Mouse (Mus musculus) right cerebral cortex, postnatal 36 days (tissue): ENCODE results near the gene Aga.
"Not testable (repeated sequence)": the region's sequence is repeated elsewhere in the genome, so short reads cannot be mapped to it uniquely, and the experiment has no call there.

Source experiments
- DNase-seq, 2 experiments: peaks; one replicate each; pipeline ENCODE4 v3.0.0; 2022; ENCODE audit warnings: low spot score in 2 of 2, mixed read lengths in 1 of 2

The Aga gene

GRCm38 (mm10) chr8:53511551-53512127 lies at the start of gene Aga:
Gene Aga (plus strand): TSS chr8:53511727.
- peak; percentile 80 to 85 for DNase-seq

DNA sequence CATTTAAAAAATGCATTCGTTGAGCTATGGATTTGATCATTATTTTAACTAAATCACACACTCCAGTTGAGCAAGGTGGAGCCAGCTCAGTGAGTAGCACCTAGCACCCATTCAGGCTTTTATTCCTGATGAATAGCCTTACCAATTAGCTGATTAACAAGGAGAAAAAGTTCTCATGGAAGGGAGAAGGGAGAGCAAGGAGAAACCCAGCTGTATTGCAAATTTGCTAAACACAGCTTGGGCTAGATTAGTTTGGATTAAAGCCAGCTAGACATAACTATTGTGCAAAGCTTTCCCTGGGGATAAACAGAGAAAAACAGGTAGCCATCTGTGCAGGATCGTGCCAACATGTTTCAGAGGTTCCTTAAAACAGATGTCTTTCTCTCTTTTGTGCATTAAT lies 22.5 kb upstream of the Aga start:
- DNase-seq = no peak

- DNase-seq = no peak
Observed at GRCm38 (mm10) chr8:53496216-53496615, 15.3 kb upstream of the Aga start.

- no peak for DNase-seq
Observed at GRCm38 (mm10) chr8:53496885-53497326, 14.6 kb upstream of the Aga start.

- not testable (repeated sequence) for DNase-seq
Observed at GRCm38 (mm10) chr8:53538049-53538448, 26.5 kb downstream of the Aga start.

GRCm38 (mm10) chr8:53539585-53539984 lies 28.1 kb downstream of the Aga start:
- DNase-seq = no peak

DNA sequence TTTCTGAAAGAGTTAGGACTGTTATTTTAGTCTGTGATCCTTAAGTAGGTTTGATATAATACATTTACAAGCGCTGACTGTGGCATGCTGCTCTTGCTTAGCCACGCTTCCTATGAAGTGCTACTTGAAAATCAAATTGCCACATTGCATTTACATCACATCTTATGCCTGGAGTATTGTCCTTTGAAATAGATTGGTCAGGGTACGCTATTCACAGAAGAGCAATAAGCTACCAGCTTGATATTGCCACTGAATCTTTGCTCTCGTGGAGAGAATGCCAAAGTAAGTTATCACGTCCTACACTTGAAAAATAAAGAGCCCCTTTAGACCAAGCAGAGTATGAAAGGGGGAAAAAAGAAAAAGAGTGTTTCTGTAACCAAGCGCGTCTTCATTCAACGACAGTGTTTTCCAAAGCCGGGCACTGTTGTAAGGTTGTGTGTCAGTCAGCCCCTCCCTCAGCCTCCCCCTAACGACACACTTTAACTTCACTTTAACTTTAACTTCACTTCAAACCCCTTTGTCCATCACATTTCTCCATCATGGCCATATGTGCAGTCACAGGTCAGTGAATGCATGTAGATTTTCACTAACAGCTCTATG lies 51.0 kb downstream of the Aga start:
- DNase-seq = no peak

GRCm38 (mm10) chr8:53566223-53566622 lies 54.7 kb downstream of the Aga start:
- no peak for DNase-seq
